Mouse (Mus musculus): ENCODE results near the gene Nol12.

Gene Nol12

DNA sequence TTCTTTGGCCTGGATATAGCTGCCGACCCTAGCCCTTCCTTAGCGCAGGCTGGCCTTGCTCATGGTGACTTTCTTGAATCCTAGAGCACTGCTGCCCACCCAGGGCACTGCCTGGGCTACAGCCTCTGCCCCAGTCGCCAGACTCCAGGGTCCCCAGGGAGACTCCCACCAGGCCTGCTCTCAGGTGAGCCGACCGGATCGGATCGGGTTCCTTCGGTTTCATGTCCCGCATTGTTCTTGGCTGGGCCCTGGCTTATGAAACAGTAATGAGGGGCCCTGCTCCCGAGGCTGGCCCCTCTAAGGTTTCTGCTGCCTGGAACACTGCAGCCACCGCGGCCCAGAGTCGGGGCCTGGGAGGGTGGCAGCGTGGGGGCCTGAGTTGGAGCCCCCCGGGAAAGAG is 22.3 kb downstream of the Nol12 start:
- no peak for DNase-seq

- no peak for DNase-seq
Measured at GRCm38 (mm10) chr15:78959537-78959936, 24.8 kb downstream of the Nol12 start.

- DNase-seq, result no peak
Measured at GRCm38 (mm10) chr15:78960088-78960487, 25.4 kb downstream of the Nol12 start.

- DNase-seq, result peak; percentile 59
Measured at GRCm38 (mm10) chr15:78962885-78963284, 28.2 kb downstream of the Nol12 start.

- DNase-seq, result no peak
Measured at GRCm38 (mm10) chr15:78971626-78972025, 36.9 kb downstream of the Nol12 start.

GRCm38 (mm10) chr15:78973950-78974349 is 39.2 kb downstream of the Nol12 start:
- no peak for DNase-seq

DNA sequence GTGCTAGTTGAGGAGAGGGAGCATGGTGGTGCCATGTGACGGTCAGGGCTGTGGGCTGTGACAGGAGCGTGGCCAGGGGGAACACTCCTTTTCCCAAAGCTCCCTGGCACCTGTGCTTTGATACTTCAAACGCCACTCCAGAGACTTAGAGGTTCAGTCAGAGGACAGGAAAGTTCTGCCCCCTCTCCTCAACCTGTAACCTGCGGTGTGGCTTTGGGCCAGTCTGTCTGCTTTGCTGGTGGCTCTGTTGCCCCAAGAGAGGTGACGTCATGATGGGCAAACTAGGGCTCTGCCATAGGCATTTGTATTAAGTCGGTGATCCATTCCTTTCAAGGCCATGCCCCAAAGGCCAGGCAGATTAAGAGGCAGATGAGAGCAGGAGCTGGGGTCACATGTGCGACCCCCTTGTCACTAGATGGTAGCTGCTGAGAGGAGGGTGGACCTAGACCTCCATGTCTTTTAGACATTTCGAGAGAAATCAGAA is 43.0 kb downstream of the Nol12 start:
- no peak for DNase-seq

DNA sequence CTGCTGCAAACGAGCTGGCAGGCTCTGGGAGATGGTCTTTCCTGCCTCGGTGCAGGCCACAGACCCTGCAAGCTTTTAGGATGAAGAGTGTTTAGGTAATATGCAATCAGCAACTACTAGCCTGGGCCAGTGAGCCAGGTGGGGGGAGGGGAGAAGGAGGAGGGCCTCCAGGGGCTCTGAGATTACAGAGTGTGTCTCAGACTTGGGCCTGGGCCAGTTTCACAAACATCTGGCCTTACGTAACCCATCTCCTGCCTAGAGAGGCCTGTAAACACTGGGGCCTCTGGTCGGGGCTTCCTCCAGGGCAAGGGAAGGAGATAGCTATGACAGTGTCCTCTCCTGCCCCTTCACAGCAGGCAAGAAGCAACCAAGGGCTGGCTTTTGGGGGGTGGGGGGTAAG is 44.1 kb downstream of the Nol12 start:
- peak; percentile 61 for DNase-seq

- DNase-seq, result no peak
Measured at GRCm38 (mm10) chr15:78980084-78980483, 45.4 kb downstream of the Nol12 start.

DNA sequence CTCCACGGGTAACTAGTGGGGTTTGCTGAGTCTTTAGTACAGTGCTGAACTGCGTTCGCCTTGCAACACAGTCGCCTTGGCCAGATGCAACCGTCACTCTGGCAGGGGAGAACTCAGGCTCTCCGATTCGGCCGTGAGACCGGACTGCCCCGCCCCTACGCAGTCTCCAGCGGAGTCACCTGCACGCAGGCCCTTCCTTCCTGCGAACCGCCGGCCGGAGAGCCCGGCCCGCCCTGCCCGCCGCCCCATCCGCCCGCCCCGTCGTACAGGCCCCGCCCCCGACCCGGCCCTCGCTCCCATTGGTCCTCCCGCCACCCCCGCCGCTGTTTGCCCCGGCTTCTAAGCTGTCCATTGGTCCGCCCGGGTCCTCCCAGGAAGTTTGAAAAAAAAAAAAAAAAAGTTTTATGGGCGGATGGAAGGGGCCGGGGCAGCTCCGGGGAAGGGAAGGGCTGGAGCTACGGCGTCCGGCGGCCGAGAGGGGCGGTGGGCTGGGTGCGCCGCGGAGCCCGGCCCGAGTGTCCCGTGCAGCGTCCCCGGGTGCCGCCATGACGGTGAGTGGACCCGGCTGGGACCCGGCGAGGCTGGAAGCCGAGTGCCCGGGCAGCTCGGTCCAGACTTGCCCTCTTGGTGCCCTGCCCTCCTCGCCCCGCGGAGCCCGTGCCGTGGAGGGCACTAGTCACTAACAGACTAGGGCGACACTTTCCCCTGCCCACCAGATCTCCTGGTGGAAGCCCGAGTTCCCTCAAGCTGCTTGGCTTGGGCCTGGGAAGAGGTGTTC is 48.1 kb downstream of the Nol12 start:
- peak; percentile 94 for DNase-seq

GRCm38 (mm10) chr15:78983436-78984285 is 48.9 kb downstream of the Nol12 start:
- peak; percentile 59 for DNase-seq

DNA sequence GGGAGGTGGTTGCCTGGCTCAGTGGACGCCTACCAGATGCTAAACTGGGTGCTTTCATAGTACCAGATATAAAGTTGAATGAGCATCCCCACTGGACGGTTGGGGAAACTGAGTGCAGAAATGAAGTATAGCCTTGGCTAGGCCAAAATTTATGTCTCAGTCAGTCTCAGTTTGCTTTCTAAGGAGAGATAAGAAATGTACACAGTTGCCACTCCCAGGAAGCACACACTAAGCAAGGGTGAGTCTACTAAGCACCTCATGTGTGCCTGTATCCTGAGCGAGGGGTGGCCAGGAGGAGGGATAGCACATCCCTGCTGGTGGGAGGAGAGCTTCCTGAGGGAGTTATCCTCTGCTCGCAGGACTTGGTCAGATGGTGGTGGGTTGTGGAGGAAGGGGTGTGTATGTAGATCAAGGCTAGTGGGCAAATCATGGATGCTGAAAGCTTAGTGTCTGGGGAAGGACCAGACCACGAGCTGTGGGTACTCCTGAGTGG is 49.6 kb downstream of the Nol12 start:
- DNase-seq, result no peak

DNA sequence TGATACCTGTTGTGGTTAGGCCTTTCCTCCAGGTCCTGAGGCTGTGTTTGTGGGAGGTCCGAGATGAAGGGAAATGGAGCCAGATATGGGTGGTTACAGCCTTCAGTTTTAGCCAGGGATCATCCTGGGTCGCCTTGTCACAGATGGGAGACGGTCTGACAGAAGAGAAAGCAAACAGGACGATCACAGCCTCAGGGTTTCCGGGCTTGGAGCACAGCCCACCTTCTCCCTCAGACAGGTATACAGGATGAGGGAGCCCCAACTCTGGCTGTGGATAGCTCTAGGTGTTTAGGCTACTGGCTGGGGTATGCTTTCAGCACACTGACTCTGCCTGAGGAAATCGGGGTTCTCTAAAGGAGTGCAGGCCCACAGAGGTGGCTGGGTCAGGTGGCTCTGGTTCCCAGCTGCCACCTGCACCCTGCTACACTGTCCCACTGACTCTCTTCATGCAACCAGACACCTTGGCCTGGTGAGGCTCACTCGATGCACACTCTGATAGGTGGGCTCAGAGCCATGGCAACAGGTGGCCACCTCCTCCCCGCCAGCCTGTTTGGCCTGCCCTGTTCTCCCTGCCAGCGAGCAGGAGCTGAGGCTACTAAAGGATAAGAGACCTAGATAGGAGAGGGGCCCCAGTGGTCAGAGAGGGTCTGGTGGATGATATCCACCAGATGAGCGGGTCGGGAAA is 51.9 kb downstream of the Nol12 start:
- peak; percentile 57 for DNase-seq

DNA sequence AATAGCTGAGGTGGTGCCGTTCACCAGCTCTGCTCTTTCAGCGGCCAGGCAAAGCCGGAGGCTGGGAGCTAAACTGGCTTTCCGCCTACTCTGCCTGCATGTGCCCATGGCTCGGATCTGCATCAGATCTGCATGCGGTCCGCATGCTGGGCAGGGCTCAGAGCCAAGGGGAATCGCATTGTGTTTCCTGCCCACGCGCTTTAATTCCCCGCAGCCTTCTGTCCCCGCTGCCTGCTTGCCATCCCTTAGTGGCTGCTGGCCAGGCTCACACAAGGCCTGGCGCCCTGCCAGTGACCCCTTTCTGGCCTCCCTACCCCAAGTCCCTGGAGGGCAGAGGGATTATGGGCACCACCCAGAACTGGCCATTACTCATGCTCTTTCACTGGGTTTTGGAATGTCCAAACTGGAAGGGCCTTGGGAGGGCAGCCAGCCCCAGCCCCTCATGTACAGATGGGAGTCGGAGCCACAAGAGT is 53.8 kb downstream of the Nol12 start:
- peak; percentile 60 for DNase-seq

DNA sequence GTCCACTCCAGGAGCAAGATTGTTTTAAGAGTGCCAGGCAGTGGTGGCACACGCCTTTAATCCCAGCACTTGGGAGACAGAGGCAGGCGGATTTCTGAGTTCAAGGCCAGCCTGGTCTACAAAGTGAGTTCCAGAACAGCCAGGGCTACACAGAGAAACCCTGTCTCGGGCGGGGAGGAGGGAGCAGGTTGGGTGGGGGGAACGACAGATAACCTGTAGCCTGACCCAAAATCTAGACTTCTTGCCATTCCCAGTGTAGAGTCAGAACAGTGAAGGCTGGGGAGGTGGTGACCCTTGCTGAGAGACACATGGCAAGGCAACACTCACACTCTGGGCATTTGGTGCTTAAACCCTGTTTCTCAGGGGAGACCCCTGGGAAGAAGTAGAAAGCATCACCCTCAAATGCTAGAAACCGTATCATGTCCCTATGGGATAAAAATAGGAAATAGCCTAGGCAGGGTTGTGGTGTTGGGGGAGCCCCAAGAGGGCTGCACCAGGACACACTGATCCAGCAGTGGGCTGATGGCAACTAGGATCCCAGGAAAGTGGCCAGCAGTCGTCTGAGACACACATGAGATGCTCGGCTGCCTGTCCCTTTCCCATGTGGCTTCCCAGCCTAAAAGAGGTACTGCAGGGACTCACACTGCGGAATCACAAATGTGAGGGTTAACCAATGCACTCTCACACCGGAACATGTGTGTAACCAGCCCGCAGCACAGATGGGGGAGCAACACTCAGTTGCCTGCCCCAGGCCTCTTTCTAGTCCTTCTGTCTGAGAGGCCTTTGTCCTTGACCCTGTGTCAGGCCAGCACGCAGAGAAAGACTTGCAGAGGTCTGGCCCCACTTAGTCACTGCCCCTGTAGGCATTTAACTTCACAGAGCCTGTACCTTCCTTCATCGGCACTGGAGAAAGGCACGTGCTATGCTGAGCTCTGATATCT is 54.7 kb downstream of the Nol12 start:
- DNase-seq, result no peak

DNA sequence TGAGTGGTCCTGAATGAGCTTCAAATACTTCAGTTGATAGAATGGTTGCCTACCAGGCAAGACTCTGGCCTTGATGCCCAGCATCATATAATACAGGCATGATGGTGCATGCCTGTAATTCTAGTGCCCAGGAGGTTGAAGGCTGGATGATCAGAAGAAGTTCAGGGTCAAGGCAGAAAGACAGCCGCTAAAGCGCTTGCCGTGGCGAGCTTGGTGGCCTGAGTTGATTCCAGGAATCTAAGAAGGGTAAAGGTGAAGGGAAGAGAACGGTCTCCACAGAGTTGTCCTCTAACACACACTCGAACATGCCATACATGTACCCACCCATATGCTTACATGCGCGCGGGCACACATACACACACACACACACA is 55.3 kb downstream of the Nol12 start:
- no peak for DNase-seq

DNA sequence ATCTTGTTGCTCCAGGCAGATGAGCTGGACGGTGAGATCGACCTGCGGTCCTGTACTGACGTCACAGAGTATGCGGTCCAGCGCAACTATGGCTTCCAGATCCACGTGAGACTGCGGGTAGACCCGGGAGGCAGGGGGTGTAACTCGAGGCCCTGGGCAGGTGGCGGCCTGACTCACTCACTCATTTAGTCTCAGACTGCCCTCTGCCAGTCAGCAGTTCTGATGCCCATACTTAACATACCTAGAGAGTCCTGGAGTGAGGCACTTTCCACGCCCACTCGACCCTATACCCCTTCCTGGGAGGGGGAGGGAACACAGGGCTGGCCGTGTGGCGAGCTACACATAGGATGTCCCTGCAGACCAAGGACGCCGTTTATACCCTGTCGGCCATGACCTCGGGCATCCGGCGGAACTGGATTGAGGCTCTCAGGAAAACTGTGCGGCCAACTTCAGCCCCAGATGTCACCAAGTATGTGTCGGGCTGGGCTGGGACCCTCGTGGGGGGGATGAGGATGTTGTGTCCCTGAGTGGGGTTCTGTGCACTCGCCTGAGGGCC is 56.3 kb downstream of the Nol12 start:
- no peak for DNase-seq

- DNase-seq, result no peak
Measured at GRCm38 (mm10) chr15:78992235-78992634, 57.5 kb downstream of the Nol12 start.

GRCm38 (mm10) chr15:78992925-78993324 is 58.2 kb downstream of the Nol12 start:
- DNase-seq, result no peak
